Mouse (Mus musculus): Measurements from ENCODE around the gene Ccdc126. TPM values are rescaled to one million over a fixed set of nuclear protein-coding genes. Genes with fewer than 3 reads are reported as not detected.
"Not testable (repeated sequence)": the region's sequence is repeated elsewhere in the genome, so short reads cannot be mapped to it uniquely, and the experiment has no call there.

Ccdc126 gene
- total RNA-seq (2017) = 5.6 and 7.6 TPM in 2 replicates

DNA sequence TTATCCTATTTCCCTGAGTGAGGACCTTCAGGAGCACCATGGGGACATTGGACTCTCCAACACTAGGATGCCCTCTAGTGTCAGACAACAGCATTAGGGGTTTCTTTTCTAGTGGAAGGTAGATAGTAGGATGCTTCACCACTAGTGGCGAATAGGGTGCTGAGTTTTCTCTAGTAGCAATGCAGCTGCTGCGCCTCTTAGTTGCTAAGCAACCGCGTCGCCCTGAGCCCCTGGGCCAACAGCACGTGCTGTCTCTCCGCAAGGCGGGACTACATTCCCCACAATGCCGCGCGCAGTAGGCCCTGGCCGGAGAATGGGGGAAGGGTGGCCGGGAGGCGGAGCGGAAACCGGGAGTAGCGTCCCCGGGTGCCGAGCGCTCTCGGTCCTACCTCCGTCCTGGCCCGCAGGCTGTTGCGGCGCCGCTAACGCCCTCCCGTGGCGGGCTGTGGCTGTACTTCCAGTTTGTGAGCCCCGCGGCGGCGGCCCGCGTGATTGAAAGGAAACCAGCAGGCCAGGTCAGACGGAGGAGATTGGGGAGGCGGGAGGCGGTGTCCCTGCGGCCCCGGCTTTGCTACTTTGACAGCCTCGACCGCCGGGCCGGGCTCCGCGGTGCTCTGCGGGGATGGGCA lies at the start of gene Ccdc126:
TSS of gene Ccdc126 (plus strand) at position 309 of the 629 bp plus-strand sequence.
- peak; percentile 99 for ATAC-seq (replicated peaks in 1 of 2; ENCODE audit: insufficient read depth in 1 of 2, low FRiP score in 2 of 2, low TSS enrichment in 1 of 2, low read depth in 1 of 2, poor library complexity in 2 of 2, severe bottlenecking in 2 of 2)

GRCm38 (mm10) chr6:49269923-49270322 lies 49.2 kb upstream of the Ccdc126 start:
- no peak for ATAC-seq (replicated peaks in 1 of 2; ENCODE audit: insufficient read depth in 1 of 2, low FRiP score in 2 of 2, low TSS enrichment in 1 of 2, low read depth in 1 of 2, poor library complexity in 2 of 2, severe bottlenecking in 2 of 2)

DNA sequence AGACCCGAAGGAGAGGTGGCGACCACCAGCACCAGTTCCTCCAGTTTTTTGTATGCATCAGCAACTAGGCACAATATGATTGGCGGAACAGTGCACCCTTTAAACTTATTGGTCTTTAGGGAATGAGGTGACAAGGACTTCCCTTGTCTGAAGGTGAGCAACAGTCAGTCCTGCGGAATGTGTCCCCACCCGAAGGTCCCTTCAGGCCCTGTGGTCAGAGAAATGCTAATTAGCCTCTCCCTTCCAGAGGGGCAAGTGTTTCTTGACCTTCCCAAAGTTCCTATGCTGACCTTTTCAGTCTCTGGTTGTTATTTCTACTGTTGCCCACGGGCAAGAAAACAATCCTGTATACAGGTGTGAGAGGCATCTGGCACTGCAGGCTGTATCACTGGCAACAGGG lies 47.3 kb upstream of the Ccdc126 start:
- no peak for ATAC-seq (replicated peaks in 1 of 2; ENCODE audit: insufficient read depth in 1 of 2, low FRiP score in 2 of 2, low TSS enrichment in 1 of 2, low read depth in 1 of 2, poor library complexity in 2 of 2, severe bottlenecking in 2 of 2)

DNA sequence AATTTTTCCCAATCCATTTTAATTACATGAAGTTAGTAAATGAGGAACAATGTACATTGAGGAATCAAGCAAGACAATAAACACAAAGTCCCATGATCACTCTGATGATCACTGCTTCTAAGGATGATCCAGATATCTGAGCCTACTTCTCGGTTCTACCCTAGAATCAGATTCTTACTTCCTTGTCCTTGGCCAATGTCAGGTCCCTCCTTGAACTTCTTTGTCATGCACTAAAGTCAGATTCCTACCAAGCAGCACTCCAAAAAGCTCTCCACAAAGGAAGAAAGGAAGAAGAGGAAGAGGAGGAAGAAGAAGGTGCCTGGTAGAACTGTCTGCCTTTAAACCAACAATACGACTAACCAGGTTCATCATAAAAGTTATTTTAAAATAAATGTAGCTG lies 46.2 kb upstream of the Ccdc126 start:
- no peak for ATAC-seq (replicated peaks in 1 of 2; ENCODE audit: insufficient read depth in 1 of 2, low FRiP score in 2 of 2, low TSS enrichment in 1 of 2, low read depth in 1 of 2, poor library complexity in 2 of 2, severe bottlenecking in 2 of 2)

- no peak for ATAC-seq (replicated peaks in 1 of 2; ENCODE audit: insufficient read depth in 1 of 2, low FRiP score in 2 of 2, low TSS enrichment in 1 of 2, low read depth in 1 of 2, poor library complexity in 2 of 2, severe bottlenecking in 2 of 2)
These were observed 45.1 kb upstream of the Ccdc126 start for GRCm38 (mm10) chr6:49273934-49274333.

- ATAC-seq (replicated peaks in 1 of 2; ENCODE audit: insufficient read depth in 1 of 2, low FRiP score in 2 of 2, low TSS enrichment in 1 of 2, low read depth in 1 of 2, poor library complexity in 2 of 2, severe bottlenecking in 2 of 2) = no peak
These were observed 44.5 kb upstream of the Ccdc126 start for GRCm38 (mm10) chr6:49274416-49275091.

DNA sequence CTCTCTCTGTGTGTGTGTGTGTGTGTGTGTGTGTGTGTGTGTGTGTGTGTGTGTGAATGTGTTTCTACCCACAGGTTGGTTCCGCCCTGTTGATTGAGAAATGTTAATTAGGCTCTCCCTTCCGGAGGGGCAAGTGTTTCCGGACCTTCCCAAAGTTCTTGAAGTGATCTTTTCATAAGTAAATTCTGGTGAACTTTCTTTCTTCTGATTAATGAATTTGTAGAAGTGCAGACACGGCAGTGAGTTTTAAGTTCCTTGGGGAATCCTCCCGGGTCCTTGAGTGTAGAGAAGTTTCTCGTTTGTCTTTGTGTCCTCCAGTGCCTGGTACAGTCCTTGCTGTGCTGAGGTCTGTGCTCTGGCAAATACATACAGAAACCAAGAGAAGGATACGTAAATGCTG lies 43.8 kb upstream of the Ccdc126 start:
- no peak for ATAC-seq (replicated peaks in 1 of 2; ENCODE audit: insufficient read depth in 1 of 2, low FRiP score in 2 of 2, low TSS enrichment in 1 of 2, low read depth in 1 of 2, poor library complexity in 2 of 2, severe bottlenecking in 2 of 2)

DNA sequence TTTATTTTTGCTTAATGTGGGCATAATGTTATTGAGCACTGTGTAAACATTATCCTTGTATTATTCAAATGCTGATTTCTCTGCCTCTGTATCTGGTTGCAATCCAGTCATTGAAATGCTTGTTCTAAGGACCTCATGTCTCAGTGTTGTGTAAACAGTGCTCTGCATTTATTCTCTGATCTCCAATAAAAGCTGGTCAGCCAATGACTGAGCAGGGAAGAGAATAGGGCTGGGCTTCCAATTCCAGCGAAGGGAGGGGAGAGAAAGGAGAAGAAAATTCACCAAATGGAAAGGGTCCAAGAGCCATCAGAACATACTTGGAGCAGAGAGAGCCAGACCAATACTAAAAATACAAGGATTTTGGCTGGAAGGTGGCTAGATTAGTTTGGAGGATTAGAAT lies 38.1 kb upstream of the Ccdc126 start:
- no peak for ATAC-seq (replicated peaks in 1 of 2; ENCODE audit: insufficient read depth in 1 of 2, low FRiP score in 2 of 2, low TSS enrichment in 1 of 2, low read depth in 1 of 2, poor library complexity in 2 of 2, severe bottlenecking in 2 of 2)

GRCm38 (mm10) chr6:49282122-49282521 lies 37.0 kb upstream of the Ccdc126 start:
- peak; percentile 46 to 64 for ATAC-seq (replicated peaks in 1 of 2; ENCODE audit: insufficient read depth in 1 of 2, low FRiP score in 2 of 2, low TSS enrichment in 1 of 2, low read depth in 1 of 2, poor library complexity in 2 of 2, severe bottlenecking in 2 of 2)

- ATAC-seq (replicated peaks in 1 of 2; ENCODE audit: insufficient read depth in 1 of 2, low FRiP score in 2 of 2, low TSS enrichment in 1 of 2, low read depth in 1 of 2, poor library complexity in 2 of 2, severe bottlenecking in 2 of 2) = no peak
These were observed 20.8 kb upstream of the Ccdc126 start for GRCm38 (mm10) chr6:49298286-49298685.

GRCm38 (mm10) chr6:49314821-49315220 lies 4.3 kb upstream of the Ccdc126 start:
- not testable (repeated sequence) for ATAC-seq (replicated peaks in 1 of 2; ENCODE audit: insufficient read depth in 1 of 2, low FRiP score in 2 of 2, low TSS enrichment in 1 of 2, low read depth in 1 of 2, poor library complexity in 2 of 2, severe bottlenecking in 2 of 2)

- ATAC-seq (replicated peaks in 1 of 2; ENCODE audit: insufficient read depth in 1 of 2, low FRiP score in 2 of 2, low TSS enrichment in 1 of 2, low read depth in 1 of 2, poor library complexity in 2 of 2, severe bottlenecking in 2 of 2) = no peak
These were observed 681 bp downstream of the Ccdc126 start for GRCm38 (mm10) chr6:49319595-49320315.

DNA sequence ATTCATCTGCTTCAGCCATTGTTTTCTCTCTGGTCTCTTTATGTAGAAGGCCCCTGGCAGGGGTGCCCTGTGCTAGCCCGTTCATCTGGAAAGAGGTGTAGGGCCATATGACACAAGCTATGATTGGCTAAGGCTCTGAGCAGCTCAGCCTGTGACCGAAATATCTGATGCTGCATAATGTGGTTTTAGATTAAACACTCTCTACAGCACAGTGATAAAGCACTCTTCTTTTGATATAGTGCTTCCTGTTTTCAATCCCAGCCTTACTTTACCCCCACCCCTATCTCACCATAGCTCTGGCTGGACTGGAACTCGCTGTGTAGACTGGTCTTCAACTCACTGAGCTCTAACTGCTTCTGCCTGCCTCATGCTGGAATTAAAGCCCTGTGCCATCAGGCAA lies 2.3 kb downstream of the Ccdc126 start:
- ATAC-seq (replicated peaks in 1 of 2; ENCODE audit: insufficient read depth in 1 of 2, low FRiP score in 2 of 2, low TSS enrichment in 1 of 2, low read depth in 1 of 2, poor library complexity in 2 of 2, severe bottlenecking in 2 of 2) = no peak

GRCm38 (mm10) chr6:49322056-49322455 lies 3.0 kb downstream of the Ccdc126 start:
- ATAC-seq (replicated peaks in 1 of 2; ENCODE audit: insufficient read depth in 1 of 2, low FRiP score in 2 of 2, low TSS enrichment in 1 of 2, low read depth in 1 of 2, poor library complexity in 2 of 2, severe bottlenecking in 2 of 2) = no peak

GRCm38 (mm10) chr6:49322986-49323385 lies 3.9 kb downstream of the Ccdc126 start:
- no peak for ATAC-seq (replicated peaks in 1 of 2; ENCODE audit: insufficient read depth in 1 of 2, low FRiP score in 2 of 2, low TSS enrichment in 1 of 2, low read depth in 1 of 2, poor library complexity in 2 of 2, severe bottlenecking in 2 of 2)

- no peak for ATAC-seq (replicated peaks in 1 of 2; ENCODE audit: insufficient read depth in 1 of 2, low FRiP score in 2 of 2, low TSS enrichment in 1 of 2, low read depth in 1 of 2, poor library complexity in 2 of 2, severe bottlenecking in 2 of 2)
These were observed 5.5 kb downstream of the Ccdc126 start for GRCm38 (mm10) chr6:49324528-49324927.

GRCm38 (mm10) chr6:49325294-49325693 lies 6.2 kb downstream of the Ccdc126 start:
- ATAC-seq (replicated peaks in 1 of 2; ENCODE audit: insufficient read depth in 1 of 2, low FRiP score in 2 of 2, low TSS enrichment in 1 of 2, low read depth in 1 of 2, poor library complexity in 2 of 2, severe bottlenecking in 2 of 2) = no peak

DNA sequence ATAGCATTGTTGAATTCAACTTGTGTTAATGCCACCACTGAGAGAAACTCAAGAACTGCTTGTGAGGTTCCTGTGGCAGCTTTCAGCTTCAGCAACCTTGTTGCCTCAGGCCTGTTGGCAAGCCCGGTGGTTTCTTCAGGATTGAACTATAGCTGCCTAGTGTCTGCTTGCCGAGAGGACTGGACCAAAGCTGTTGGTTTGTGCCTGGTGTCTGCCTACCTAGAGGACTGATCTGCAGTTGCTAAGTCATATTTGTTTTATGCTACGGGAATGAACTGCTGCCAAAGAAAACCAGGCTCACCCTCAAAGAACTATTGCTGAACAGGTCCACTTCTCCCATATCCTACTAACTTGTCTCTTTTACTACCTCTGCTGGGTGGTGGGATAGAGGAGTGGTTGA lies 7.8 kb downstream of the Ccdc126 start:
- no peak for ATAC-seq (replicated peaks in 1 of 2; ENCODE audit: insufficient read depth in 1 of 2, low FRiP score in 2 of 2, low TSS enrichment in 1 of 2, low read depth in 1 of 2, poor library complexity in 2 of 2, severe bottlenecking in 2 of 2)
